Mouse (Mus musculus) cerebellum, adult 9-10 months (tissue): ENCODE data around the gene Pold3.
A peak's percentile ranks its signal among the peaks of the same experiment; 100 is the strongest.

Experiments
- DNase-seq: peaks from one replicate; pipeline ENCODE4 v3.0.0; 2022

The Pold3 gene

DNA sequence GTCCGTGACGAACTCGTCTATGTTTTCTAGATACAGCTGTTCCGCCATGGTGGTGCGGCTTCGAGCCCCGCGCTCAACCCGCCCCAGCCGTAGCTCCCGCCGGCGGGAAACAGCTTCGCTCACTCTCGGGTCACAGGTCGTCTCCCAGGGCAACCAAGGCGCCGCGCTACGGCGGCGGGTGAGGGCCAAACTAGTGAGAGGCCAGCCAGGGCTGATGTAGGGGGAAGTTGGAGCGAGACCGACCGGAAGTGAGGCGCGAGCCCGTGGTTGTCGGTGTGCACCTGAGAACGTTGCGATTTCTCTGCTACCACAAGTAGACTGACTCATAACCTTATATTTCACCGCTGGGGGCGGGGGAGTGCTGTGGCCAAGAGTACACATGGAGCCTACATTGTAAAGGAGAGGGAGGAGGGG is at the start of gene Pold3:
Gene Pold3 (minus strand): TSS at position 190 of the 414 bp plus-strand sequence.
- peak; percentile 97 for DNase-seq

DNA sequence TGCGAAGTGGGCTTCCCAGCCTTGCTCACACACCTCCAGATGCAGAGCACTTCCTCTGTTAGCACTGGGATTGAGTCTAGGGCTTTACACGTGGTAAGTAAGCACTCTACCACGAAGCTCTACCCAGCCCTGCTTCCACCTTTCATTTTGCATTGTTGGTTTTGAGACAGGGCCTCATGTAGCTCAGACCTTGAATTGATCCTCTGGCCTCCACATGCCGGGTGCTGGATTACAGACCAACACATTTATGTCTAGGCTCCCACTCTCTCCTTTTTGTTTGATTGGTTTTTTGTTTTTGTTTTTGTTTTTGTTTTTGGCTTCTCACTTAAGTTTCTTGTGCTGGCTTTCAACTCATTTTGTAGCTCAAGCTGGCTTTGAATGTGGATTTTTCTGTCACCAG is 49.4 kb upstream of the Pold3 start:
- DNase-seq: no peak

DNA sequence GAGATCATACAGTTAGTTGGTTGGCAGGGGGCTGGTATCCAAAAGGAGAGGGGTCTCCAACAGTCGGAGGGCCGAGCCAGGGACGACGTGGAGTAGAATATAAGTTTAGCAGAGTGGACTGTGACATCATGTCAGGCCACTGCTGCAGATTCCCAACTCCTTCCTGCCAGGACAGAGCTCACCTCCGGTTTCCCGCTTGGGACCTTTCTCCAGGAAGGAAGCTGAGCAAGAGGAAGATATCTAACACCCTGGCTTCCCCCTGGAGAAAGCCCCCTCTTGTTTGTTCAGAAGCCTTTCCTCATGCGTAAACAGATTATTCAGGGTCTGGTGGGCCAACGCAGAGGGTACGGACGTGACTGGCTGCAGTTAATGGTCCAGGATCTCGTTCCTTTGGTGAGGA is 47.3 kb upstream of the Pold3 start:
- DNase-seq: no peak

DNA sequence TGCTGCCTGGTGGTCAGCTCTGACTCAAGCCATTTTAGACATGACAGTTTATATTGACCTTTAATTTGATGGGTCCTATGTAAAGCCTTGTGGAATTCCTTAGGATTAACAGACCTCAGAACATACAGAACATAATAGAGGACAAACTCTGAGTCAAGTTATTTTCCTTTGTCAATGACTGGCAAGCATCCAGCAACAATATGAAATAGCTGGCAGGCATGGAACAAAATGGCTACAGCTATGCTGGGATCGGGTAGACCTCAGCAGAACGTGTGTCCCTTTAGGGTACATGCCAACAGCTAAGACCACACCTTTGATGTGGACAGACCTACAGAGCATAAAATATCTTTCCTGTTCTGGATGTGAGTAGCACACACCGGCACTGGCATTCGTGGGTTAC is 42.1 kb upstream of the Pold3 start:
- no peak for DNase-seq

DNA sequence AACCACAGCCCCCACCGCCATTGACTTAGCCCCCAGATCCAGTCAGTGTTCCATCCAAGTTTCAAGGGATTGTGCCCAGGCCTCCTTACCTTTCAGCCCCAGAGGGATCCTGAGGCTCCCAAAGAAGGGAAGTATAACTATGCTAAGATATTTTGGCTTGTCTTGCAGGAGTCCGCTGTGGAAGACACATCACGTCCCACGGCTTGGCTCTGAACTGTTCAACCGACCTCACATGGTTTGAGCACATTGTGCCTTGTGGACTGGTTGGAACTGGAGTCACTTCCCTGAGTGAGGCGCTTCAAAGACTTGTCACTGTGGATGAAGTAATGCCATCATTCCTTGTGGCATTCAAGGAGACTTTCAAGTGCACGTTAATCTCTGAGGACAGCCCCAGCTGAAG is 38.6 kb upstream of the Pold3 start:
- DNase-seq: no peak

DNA sequence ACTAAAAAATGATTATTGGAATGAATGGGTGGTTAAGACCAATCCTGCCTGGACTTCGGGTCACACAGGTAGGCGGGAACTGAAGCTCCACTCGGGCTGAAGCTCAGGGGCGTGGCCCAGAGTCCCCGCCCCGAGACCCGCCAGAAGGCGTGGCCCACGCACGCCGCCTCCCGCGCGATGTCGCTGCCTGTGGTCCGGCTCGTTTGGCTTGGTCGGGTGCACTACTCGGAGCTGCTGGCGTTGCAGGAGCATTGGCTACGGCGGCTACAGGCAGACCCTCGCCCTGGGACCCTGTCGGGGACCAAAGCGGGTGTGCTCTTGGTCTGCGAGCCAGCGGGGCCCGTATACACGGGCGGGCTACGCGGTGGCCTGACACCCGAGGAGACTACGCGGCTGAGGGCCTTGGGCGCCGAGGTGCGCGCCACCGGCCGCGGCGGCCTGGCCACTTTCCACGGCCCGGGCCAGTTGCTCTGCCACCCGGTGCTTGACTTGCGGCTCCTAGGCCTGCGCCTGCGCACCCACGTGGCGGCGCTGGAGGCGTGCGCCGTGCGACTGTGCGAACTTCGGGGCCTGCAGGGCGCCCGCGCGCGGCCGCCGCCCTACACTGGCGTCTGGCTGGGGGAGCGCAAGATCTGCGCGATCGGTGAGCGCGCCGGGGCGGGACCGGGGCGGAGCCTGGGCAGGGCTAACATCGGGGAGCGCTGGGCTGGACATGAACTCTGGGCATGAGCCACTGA is 37.9 kb upstream of the Pold3 start, which contains the start of gene Lipt2:
Gene Lipt2 (plus strand): TSS at position 173 of the 737 bp plus-strand sequence.
- peak; percentile 93 for DNase-seq

DNA sequence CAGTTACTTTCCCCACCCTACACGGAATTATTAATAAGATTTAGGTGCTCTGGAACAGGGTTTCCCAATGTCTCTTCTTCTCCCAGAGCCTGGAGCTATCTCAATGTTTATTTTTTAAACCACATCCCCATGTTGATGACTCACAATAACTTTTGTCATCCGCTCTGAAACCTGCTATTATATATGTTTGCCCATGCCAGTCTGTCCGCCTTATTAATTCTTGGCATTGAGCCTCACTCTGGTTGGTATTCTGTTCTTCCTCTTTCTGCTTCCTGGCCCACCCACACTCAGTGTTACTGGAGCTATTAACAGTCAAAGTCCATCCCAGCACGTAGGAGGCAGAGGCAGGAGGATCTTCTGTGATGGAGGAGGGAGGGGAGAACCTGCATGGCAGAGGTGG is 36.3 kb upstream of the Pold3 start:
- DNase-seq: peak; percentile 27

DNA sequence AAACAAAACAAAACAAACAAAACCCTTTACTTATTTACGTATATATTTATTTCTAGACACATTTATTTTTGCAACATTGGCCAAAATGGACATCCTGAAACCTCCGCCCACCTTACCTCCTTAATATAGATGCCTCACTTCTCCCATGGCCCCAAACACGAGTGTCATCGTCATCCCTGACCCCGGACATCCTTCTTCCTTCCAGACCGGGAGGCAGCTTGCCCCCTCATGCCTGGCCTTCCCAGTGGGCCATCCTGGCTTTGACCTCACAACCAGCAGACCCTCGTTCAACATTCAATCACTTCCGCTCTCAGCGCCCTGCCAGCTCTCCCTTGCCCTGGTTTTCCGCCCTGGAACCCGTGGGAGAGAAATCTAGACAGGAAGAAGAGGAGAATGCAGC is 29.3 kb upstream of the Pold3 start:
- DNase-seq: no peak

DNA sequence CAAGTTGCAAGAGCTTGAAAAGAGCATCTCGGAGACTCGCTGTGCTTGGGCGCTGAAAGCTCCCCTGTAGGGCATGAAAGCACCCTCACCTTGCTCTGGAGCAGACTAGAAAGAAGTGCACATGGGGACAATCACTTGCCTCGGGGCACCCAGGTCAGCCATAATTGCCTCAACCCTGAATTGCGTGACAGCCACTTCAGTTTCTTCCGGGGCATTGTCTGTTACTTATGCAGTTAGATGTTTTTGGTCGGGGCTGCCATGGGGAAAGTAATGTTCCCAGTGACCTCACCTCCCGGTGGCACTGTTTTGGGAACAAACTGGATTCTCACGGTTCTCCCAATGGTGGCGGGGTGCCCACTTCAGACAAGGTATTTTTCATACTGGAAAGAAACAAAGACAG is 28.7 kb upstream of the Pold3 start:
- DNase-seq: no peak

DNA sequence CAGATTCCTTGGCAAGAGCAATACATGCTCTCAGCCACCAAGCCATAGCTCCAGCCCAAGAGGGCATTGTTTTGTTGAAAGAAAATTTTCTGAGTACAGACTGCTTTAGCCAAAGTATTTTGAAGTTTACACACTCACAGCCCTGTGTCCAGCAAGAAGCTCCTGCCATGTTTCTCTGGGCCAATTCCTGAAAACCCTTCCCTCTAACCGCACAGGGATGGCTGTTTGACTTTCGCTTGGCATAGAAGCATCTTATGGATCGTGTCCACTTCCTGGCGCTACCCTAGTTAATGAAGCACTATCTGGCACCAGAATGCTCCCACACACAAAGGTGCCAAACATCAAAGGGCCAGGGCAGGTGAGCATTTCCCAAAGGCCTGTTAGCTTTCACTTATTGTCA is 27.2 kb upstream of the Pold3 start:
- peak; percentile 26 for DNase-seq

DNA sequence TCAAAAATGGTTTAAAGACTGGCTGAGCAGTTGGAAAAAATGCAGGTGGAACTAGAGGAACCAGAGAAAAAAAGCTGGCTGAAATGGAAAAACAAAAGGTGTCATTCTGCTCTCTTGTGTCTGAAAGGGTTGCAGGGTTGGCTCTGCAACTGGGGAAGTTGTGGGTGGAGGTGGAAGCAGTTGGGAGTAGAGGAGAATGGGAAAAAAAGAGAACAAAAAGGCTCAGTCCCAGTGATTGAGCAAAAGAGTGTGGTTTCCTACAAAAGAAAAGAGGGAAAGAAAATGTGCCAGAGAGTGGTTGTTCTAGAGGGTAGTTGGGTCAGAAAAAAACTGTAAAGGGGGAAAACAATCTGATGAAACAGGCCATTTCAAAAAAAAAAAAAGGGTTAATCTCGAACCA is 19.2 kb upstream of the Pold3 start:
- no peak for DNase-seq

DNA sequence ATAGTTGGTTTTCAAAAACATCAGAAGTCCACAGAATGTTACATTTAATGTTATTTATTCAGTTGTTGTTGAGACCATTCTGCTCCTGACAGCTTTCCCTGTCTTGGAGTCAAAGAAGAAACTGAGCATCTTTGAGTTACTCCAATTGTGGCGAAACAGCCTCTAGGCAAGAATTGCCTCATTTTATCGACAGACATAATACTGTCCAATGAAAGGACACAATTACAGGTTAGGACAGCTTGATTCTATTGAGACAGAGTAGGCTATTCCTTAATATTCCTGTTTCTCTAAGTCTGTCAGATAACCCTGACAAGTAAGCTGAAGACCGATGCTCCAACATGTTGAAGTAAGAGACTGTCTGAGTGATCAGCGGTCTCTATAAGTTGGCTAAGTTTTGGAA is 16.7 kb upstream of the Pold3 start:
- no peak for DNase-seq

DNA sequence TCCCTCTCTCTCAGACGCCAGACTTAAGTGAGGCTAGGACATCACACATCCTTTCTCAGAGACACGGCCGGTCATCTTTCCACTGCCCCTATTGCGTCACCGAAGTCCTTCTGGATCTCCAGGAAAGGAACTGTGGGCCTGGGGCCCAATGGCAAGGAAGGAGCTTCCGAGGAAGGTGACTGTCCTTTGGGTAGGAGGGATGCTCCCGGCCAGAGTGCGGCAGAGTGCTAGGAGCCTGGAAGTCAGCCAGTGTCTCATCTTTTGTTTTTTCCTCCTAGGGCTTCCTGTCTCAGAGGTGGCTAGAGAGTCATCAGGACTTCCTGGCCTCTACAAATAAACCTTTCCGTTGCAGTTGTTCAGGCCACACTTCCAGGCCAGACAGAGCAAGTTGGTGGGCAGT is 15.7 kb upstream of the Pold3 start:
- DNase-seq: no peak

DNA sequence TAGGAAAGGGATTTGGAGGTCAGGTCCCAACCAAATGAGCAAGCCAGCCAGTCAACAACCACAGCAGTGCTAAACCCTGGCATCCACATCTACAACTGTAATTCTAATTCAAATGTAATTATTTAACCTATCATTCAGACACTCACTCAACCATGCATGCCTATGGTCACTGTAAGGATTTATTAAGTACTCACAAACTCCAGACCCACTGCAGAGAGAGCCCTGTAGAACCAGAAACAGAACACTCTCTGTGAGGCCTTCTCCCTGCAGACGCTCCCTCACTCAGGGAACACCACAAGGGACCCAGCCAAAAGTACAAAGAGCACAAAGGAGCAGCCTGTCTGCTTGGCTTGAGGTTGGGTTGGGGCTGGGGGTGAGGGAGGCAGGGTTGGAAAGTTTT is 11.0 kb upstream of the Pold3 start:
- DNase-seq: no peak

DNA sequence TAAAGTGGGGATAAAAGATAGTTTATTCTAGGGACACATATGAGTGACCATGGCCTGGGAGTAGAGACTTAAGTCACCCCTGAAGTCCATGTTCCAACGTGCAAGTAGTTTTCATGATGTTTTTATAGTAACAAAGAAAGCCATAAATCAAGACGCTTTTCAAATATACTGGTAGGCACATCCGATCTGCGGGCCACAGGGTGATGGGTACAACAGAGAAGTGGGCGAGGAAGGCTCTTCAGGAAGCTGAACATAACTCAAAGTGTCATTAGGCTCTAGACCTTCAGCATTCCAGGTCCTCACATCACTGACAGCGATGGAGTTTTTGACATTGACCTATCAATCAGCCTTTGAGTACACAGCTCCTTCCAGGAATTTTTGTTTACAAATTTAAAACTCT is 9.2 kb upstream of the Pold3 start:
- no peak for DNase-seq

DNA sequence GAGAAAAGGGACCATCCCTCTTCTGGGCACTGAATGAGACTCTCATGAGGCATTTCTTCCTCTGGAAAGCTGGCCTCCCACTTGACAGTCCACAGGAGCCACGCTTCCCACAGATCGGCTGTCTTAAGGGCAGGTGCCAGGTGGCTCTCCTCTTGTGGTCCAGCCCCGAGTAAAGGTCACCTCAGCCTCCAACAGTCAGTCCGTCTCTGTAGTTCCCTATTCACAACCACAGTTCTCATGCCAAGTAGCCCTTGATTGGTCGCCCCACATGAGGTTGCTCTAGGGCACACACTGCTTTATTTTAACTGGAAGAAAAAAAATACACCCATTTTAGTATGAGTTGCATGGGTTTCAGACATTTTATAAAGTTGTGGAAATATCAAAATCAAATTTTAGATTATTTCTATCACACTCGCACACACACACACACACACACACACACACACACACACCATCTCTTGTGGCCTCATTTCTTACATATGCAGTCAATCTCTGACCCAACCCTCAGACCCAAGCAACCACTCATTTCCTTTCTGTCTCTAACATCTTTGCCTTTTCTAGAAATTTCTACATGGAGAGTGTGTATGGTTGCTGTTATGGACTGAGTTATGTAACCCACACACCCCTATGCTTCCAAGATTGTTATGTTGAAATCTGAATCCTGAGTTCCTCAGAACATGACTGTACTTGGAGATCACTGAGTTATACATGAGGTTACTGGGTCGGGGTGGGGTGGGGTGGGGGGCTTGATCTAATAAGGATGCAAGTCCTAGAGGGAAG is 7.1 kb upstream of the Pold3 start:
- DNase-seq: no peak

DNA sequence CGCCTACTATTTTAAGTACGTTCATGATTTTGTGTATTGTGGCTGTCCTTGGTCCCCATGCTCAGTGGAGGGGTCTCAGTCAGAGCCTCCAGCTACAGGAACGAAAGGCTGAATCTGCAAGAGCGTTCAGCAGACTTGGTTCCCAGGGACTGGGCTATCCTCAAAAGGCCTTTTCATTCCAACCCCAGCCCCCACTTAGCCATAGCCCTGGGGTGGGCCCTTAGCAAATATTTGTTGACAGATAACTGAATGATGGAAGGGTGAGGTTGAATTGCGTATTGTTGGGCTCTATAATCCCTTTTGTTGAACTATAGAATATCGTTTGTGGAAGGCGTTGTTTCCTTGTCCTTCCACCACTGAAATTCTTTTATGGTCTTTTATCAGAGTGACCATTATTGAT is 5.1 kb upstream of the Pold3 start:
- no peak for DNase-seq

DNA sequence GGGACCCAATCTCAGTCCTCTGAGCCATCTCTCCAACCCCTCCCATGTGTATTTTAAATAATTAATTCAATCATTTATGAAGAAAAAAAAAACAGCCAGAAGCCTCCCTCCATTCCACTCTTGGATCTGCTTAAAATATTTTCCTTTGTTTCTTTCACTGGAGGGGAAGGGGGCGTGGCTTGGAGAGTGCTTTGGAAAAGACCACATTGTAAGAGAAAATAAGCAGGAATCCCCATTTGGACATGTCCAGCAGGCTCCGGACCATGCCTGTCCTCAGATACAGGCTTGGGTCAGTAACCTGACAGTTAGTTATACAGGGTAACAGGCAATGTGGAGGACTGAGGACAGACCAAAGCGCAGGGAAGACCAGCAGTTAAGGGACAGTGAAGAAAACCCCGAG is 3.8 kb upstream of the Pold3 start:
- DNase-seq: no peak

DNA sequence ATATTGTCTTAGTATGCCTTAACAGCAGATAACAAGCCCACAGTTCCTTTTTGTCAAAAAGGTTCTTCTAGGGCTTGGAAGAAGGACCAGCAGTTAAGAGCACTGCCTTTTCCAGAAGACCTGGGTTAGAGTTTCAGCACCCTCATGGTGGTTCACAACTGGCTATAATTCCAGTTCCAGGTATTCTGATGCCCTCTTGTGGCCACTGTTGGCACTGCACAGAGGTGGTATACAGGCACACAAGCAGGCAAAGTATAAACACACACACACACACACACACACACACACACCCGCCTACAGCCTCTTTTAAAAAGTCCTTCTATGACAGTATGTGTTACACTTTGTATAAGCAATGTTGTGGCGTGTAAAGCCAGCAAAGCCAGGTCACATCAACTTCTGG is 2.8 kb upstream of the Pold3 start:
- peak; percentile 33 for DNase-seq

DNA sequence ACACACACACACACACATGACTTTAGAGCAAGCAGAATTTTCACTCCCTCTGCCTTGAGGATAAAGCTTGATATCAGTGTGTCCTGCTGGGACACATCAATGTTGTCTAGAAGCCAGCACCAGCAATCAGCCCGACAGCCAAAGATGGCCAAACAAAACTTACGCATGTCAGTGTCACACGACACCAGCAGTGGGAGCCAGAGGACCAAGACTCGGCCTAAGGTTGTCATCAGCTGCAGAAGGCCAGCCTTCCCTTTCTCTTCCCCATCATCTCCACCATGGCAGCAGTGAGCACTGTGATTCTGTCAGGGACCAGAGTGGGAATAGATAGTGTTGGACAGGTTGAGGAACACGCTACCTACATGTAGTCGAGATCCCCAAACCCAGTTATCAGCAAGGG is 2.1 kb upstream of the Pold3 start:
- no peak for DNase-seq

DNA sequence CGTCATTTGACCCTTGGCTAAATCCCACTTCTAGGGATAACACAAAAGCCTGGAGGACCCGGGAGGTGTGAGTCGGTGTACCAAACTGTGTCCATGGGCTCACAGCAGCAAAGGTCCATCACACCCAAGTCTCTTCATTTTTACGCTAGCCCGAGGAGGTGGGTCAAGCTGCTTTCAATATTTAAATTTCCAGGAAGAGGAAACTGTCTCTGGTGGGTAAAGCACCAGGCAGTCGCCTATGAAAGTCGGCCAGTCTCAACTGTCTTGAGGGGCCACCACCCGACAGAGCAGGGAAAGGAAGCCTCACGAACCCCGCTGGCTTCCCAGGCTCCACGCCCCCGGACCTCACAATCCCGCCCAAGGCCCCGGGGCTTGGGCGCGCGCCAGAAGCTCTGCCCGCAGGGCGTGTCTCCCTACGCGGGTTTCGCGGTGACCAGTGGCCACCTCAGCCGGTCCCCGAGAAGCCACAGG is 539 bp downstream of the Pold3 start:
- peak; percentile 29 for DNase-seq

DNA sequence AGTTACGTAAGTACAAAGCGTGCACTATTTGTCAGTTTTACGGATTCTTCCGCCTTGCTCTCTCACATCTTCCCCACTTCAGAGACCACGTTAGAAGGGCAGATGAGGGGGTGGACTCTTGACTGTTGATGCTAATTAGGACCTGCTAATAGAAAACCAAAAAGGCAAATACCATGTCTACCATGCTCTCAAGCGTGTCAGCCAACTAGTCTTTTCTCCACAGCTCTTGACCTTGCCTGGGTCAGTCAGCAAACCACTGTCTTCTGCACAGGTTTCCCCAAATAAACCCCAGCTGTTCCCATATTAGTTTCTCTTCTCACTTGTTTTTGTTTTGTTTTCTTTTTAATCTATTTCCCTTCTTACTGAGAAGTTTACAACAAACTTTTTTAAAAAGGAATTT is 7.1 kb downstream of the Pold3 start:
- no peak for DNase-seq

DNA sequence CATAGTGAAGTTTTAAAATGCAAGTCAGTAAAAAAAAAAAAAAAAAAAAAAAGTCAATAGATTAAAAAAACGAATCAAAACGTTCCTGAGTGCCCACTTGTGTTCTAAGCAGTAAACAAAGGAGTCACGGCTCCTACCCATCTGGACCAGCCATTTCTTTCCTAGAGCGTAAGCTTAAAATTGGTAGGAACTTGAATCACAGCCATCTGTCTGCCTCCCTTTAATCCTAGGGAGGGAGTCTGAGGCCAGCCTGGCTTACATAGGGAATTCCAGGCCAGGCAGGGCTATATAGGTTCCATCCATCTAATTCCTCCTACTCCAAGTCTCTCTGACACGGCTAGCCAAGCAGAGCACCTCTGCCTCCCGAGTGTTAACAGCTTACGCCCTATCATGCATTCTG is 7.5 kb downstream of the Pold3 start:
- DNase-seq: no peak

DNA sequence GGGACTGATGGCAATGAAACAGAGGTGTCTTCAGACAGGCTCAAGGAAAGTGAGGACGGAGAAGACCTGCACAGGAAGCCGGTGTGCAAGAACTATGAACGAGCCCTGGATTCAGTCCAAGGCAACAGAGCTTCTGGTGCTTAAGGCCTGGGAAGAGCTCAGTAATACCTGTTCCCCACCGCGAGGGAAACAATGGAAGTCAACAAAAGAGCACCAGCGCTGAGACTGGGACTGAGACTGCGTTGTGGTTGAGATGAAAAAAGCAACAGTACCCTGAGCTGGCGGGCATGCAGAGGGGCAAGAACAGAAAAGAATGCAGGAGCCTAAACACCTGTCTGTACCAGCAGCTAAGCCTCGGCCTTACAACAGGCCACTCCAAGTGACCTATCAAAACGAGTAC is 9.9 kb downstream of the Pold3 start:
- no peak for DNase-seq

DNA sequence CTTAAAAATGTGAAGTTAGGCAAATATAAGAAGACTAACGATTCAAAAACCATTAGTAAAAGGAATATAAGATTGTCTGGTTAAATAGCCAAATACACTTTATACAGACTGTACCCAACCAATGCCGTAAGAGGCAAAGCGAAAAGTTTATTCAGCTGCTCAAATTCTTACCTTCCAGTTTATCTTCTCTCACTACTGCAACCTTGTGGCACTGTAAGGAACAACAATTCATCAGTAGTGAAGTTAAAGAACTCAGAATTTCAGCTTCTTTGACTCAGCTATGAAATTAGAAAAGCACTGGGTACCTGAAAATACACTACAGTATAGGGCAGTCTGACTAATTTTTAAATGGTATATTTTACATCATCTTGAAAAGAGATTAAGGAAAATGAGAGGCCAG is 13.0 kb downstream of the Pold3 start:
- peak; percentile 48 for DNase-seq
